Mouse (Mus musculus): Measurements from ENCODE around the gene Btbd6. TPM values are rescaled to one million over a fixed set of nuclear protein-coding genes. Genes with fewer than 3 reads are reported as not detected.

Btbd6 gene
- total and polyA plus RNA-seq, 2 experiments from 2014 or later, result 52.1 to 76.1 TPM

DNA sequence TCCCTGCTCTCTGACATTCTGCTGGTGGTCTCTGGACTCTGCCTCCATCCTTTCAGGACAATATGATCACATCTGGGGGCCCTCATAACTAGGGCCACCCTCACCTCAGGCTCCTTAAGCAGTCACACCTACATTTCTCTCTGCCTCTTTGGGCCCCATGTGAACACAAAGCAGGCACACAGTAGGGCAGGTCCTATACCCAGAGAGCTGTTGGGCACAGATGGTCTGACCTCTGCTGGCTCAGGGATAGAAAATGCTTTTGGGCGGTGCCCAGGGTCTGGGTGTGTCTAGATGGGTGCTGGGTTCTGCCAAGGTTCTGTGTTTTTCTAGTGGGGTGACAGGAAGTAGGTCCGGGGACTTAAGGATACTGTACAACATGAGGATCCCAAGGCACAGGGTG lies 32.6 kb upstream of the Btbd6 start:
- H3K36me3 ChIP-seq (ENCODE audit: insufficient read depth, low read length), result no peaks in the 10 kb centered on the region
- peaks cover 12% of the 10 kb centered on the region for H3K4me1 ChIP-seq (ENCODE audit: insufficient read depth, low read length)
- H3K4me2 ChIP-seq (ENCODE audit: low read depth, low read length), result no peak overlapping the region
- no peak overlapping the region for H3K4me3 ChIP-seq (ENCODE audit: low read length)
- no peaks in the 10 kb centered on the region for H3K27me3 ChIP-seq (ENCODE audit: insufficient read depth, low read length)
- WGBS, result 87% methylated on average over 2 of the region's 2 CpGs
- TF ChIP-seq CTCF (IDR thresholded peaks at IDR 0.05; ENCODE audit: low read depth), result no peak
- DNase-seq (ENCODE audit: low spot score) (no peak), ATAC-seq (no peak)
- no peak overlapping the region for H3K9ac ChIP-seq (replicated peaks; ENCODE audit: low read length)
- no peaks in the 10 kb centered on the region for H3K9me3 ChIP-seq (ENCODE audit: low read length)
- H3K27ac ChIP-seq, result no peak overlapping the region

GRCm38 (mm10) chr12:112947307-112947706 lies 29.0 kb upstream of the Btbd6 start:
- peak; percentile 49 for TF ChIP-seq CTCF (IDR thresholded peaks at IDR 0.05; ENCODE audit: low read depth)
- Histone ChIP-seq H3K4me1 (ENCODE audit: insufficient read depth, low read length) (0 out of 2 replicates have a peak, but pooled peaks cover 14% of the 10 kb centered on the region), H3K9me3 (ENCODE audit: low read length) (no peaks in the 10 kb centered on the region), H3K27me3 (ENCODE audit: insufficient read depth, low read length) (no peaks in the 10 kb centered on the region), H3K4me3 (ENCODE audit: low read length) (no peak overlapping the region), H3K4me2 (ENCODE audit: low read depth, low read length) (no peak overlapping the region), H3K9ac (replicated peaks; ENCODE audit: low read length) (no peak overlapping the region), H3K36me3 (ENCODE audit: insufficient read depth, low read length) (no peaks in the 10 kb centered on the region), H3K27ac (no peak overlapping the region)
- no peak for ATAC-seq
- DNase-seq (ENCODE audit: low spot score), result no peak
- WGBS, result 26% methylated on average over 4 of the region's 4 CpGs

GRCm38 (mm10) chr12:112950040-112950760 lies 26.1 kb upstream of the Btbd6 start:
- 1% methylated on average over 58 of the region's 58 CpGs for WGBS
- Histone ChIP-seq H3K4me1 (ENCODE audit: insufficient read depth, low read length) (0 out of 2 replicates have a peak, but pooled peaks cover 14% of the 10 kb centered on the region), H3K9ac (replicated peaks; ENCODE audit: low read length) (peak overlapping the region; percentile 72), H3K4me3 (ENCODE audit: low read length) (peak overlapping the region; percentile 61), H3K36me3 (ENCODE audit: insufficient read depth, low read length) (no peaks in the 10 kb centered on the region), H3K27me3 (ENCODE audit: insufficient read depth, low read length) (no peaks in the 10 kb centered on the region), H3K9me3 (ENCODE audit: low read length) (no peaks in the 10 kb centered on the region), H3K4me2 (ENCODE audit: low read depth, low read length) (peak overlapping the region; percentile 91), H3K27ac (peak overlapping the region; percentile 92)
- DNase-seq (ENCODE audit: low spot score) (peak; percentile 97), ATAC-seq (peak; percentile 93)
- no peak for TF ChIP-seq CTCF (IDR thresholded peaks at IDR 0.05; ENCODE audit: low read depth)

GRCm38 (mm10) chr12:112950761-112951129 lies 25.5 kb upstream of the Btbd6 start:
- TF ChIP-seq CTCF (IDR thresholded peaks at IDR 0.05; ENCODE audit: low read depth), result no peak
- no peaks in the 10 kb centered on the region for H3K27me3 ChIP-seq (ENCODE audit: insufficient read depth, low read length)
- peak overlapping the region; percentile 92 for H3K27ac ChIP-seq
- no peak for DNase-seq (ENCODE audit: low spot score)
- H3K9me3 ChIP-seq (ENCODE audit: low read length), result no peaks in the 10 kb centered on the region
- peak overlapping the region; percentile 61 for H3K4me3 ChIP-seq (ENCODE audit: low read length)
- WGBS, result 5% methylated on average over 6 of the region's 6 CpGs
- 0 out of 2 replicates have a peak, but pooled peaks cover 14% of the 10 kb centered on the region for H3K4me1 ChIP-seq (ENCODE audit: insufficient read depth, low read length)
- H3K36me3 ChIP-seq (ENCODE audit: insufficient read depth, low read length), result no peaks in the 10 kb centered on the region
- H3K4me2 ChIP-seq (ENCODE audit: low read depth, low read length), result peak overlapping the region; percentile 91
- peak; percentile 22 for ATAC-seq
- H3K9ac ChIP-seq (replicated peaks; ENCODE audit: low read length), result peak overlapping the region; percentile 72

DNA sequence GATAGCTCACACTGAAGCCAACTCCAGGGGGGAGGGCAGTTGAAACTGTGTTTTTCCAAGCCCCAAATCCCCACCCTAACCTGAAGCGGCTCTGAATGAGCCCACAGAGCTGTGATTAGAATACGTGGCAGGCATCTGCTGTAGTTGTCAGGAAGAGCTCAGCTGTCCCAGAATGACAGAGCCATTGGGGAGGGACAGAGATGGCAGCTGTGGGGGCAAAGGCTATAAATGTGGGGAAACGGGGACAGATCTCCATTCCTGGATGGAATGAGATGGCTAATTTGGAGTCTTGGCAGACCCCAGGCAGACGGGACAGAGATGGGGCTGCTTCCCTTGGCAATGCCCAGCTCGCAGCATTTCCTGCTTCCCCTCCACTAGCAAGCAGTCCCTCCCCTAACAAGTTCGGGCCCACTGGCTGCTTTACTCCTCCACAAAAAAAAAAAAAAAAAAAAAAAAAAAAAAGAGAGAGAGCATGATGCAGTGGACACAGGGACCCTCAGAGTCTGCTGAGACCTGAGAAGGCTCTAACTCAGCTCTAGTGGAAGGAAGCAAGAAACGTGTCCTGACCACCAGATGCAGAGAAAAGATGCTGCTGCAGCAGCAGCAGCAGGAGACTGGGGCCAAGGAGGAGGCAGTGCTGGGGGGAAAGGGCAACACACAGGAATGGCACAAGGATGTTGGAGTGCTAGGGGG lies 25.0 kb upstream of the Btbd6 start:
- Histone ChIP-seq H3K4me1 (ENCODE audit: insufficient read depth, low read length) (0 out of 2 replicates have a peak, but pooled peaks cover 14% of the 10 kb centered on the region), H3K9me3 (ENCODE audit: low read length) (no peaks in the 10 kb centered on the region), H3K36me3 (ENCODE audit: insufficient read depth, low read length) (no peaks in the 10 kb centered on the region), H3K27ac (peak overlapping the region; percentile 92), H3K4me2 (ENCODE audit: low read depth, low read length) (peak overlapping the region; percentile 91; the same call in 1 of the 2 replicates), H3K27me3 (ENCODE audit: insufficient read depth, low read length) (no peaks in the 10 kb centered on the region), H3K4me3 (ENCODE audit: low read length) (0 out of 2 replicates have a peak overlapping the region, but pooled peaks have one; percentile 61), H3K9ac (replicated peaks; ENCODE audit: low read length) (peak overlapping the region; percentile 72; the same call in 1 of the 2 replicates)
- TF ChIP-seq CTCF (IDR thresholded peaks at IDR 0.05; ENCODE audit: low read depth), result no peak
- DNase-seq (ENCODE audit: low spot score), result no peak
- no peak for ATAC-seq
- WGBS, result 8% methylated on average over 7 of the region's 7 CpGs

GRCm38 (mm10) chr12:112952433-112952832 lies 23.8 kb upstream of the Btbd6 start:
- Histone ChIP-seq H3K4me1 (ENCODE audit: insufficient read depth, low read length) (0 out of 2 replicates have a peak, but pooled peaks cover 14% of the 10 kb centered on the region), H3K27me3 (ENCODE audit: insufficient read depth, low read length) (no peaks in the 10 kb centered on the region), H3K9me3 (ENCODE audit: low read length) (no peaks in the 10 kb centered on the region), H3K36me3 (ENCODE audit: insufficient read depth, low read length) (no peaks in the 10 kb centered on the region), H3K4me2 (ENCODE audit: low read depth, low read length) (no peak overlapping the region), H3K4me3 (ENCODE audit: low read length) (no peak overlapping the region), H3K9ac (replicated peaks; ENCODE audit: low read length) (no peak overlapping the region), H3K27ac (0 out of 2 replicates have a peak overlapping the region, but pooled peaks have one; percentile 92)
- TF ChIP-seq CTCF (IDR thresholded peaks at IDR 0.05; ENCODE audit: low read depth), result no peak
- WGBS, result 73% methylated on average over 8 of the region's 8 CpGs
- no peak for DNase-seq (ENCODE audit: low spot score)
- ATAC-seq, result no peak
